Mouse (Mus musculus) lung, adult 2 months (tissue): ENCODE results near the gene Tmem9b.

Experiments
- CTCF ChIP-seq: fragments of 200-500 bp; IDR thresholded peaks from 2 replicates; pipeline ENCODE4 v1.5.1; 2011; ENCODE audit warnings: mild to moderate bottlenecking, low read length, control low read depth; ENCODE audit not compliant: insufficient read depth
- POLR2A ChIP-seq: fragments of 200-500 bp; IDR thresholded peaks from 2 replicates; pipeline ENCODE4 v1.6.1; 2011; ENCODE audit warnings: low read depth, mild to moderate bottlenecking, control low read depth, low read length, borderline replicate concordance; ENCODE audit errors: extremely low read depth

DNA sequence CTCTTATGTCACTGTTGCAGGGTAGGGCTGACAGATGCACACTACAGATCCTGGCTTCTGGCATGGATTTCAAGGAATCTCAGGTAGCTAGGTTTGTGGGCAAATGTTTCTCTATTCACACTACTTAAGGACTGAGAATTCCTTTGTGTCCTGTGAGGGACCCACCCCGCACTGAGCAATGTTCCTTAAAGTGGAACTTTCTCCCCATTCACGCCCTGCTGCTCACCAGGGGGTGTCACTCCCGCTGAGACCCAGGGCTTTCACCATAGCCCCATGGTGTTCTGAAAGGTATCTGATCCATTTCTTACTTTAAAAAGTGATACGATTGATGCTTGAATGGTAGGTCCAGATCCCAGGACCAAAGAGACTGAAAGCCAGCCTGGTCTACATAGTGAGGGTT lies 50.0 kb downstream of the Tmem9b start:
- TF ChIP-seq CTCF, result no peak
- no peak for TF ChIP-seq POLR2A
